Mouse (Mus musculus) spleen, adult 2 months (tissue): ENCODE measurements at regions not wholly inside any gene's neighbourhood (a gene's known extent, or its start where the extent isn't known, plus 50 kb on each side); places are given as distances from the start of the nearest gene placed in this dataset.

Experiments
- CTCF ChIP-seq: fragments of 200-500 bp; IDR thresholded peaks from 2 replicates; pipeline ENCODE4 v1.5.1; 2011; ENCODE audit warnings: mild to moderate bottlenecking, inconsistent platforms; ENCODE audit not compliant: insufficient read depth, insufficient read length, insufficient replicate concordance; ENCODE audit errors: extremely low read depth
- POLR2A ChIP-seq: fragments of 200-500 bp; IDR thresholded peaks from 2 replicates; pipeline ENCODE4 v1.6.1; 2011; ENCODE audit warnings: low read depth, low read length, inconsistent platforms

DNA sequence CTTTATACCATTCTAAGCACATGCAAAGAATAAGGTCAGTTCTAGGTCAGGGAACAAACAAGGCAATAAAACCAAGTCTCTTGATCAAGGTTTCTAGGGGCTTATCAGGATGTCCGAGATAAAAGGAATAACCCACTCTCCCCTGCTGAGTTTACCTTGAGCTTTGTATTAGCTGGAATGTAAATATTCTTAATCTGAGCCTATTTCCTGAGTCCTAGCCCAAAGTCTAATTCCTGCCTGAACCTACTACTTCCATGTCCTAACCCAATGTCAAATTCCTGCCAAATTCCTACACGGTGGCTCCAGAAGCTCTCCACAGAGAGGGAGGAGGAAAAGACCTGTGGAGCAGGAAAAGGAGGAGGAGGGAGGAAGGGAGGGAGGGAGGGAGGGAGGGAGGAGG, 169.6 kb upstream of the Jarid2 start:
- TF ChIP-seq POLR2A (no peak), CTCF (no peak)
